Mouse (Mus musculus) kidney, adult 2 months (tissue): ENCODE results near the gene Mrpl52.

Experiments
- CTCF ChIP-seq: fragments of 200-500 bp; conservative IDR thresholded peaks from 2 replicates; pipeline ENCODE4 v1.5.1; 2011; ENCODE audit warnings: low read depth, mild to moderate bottlenecking, control low read depth, low read length, moderate library complexity, mixed read lengths; ENCODE audit not compliant: insufficient read depth, insufficient read length
- POLR2A ChIP-seq: fragments of 200-500 bp; IDR thresholded peaks from one replicate; pipeline ENCODE4 v1.6.1; 2011; ENCODE audit warnings: low read depth, low read length, control low read depth

DNA sequence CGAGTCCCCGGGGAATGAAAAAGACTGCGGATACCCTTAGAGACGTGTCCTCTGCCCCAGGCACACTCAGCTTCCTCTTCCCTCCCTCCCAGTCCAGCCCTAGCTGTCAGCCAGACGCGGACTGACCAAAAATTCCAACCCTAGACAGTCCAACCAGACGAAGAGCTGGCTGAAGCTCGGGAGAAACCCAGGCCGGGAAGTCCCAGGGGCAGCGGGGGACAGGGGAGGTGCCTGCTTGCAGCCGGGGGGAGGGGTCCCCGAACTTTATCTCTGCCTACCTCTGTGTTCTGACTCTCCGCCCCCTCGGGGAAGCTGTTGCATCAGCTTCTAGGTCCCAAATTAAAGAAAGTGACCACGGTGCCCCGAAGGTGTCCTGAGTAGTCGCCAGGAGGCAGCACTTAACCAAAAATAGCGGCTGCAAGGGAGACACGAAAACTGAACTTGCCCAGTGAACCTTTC, 9.1 kb upstream of the Mrpl52 start, which contains the start of gene Slc7a7:
- TF ChIP-seq CTCF: peak; percentile 61
- no peak for TF ChIP-seq POLR2A
